Mouse (Mus musculus) testis, adult 2 months (tissue): Measurements from ENCODE around the gene Cacna1e. TPM values are rescaled to one million over a fixed set of nuclear protein-coding genes. Genes with fewer than 3 reads are reported as not detected.

Source experiments
- H3K27ac ChIP-seq: fragments of 200-500 bp; 2 replicates; pipeline ENCODE4 v1.5.1; 2012; ENCODE audit warnings: low read depth, low read length; ENCODE audit not compliant: control insufficient read depth, insufficient read depth
- H3K27me3 ChIP-seq: fragments of 200-500 bp; 2 replicates; pipeline ENCODE4 v1.6.1; 2012; ENCODE audit warnings: mild to moderate bottlenecking, low read length, moderate library complexity; ENCODE audit not compliant: control insufficient read depth, insufficient read depth
- H3K36me3 ChIP-seq: fragments of 200-500 bp; 2 replicates; pipeline ENCODE4 v1.6.1; 2012; ENCODE audit warnings: mild to moderate bottlenecking, low read length; ENCODE audit not compliant: control insufficient read depth, insufficient read depth
- H3K4me1 ChIP-seq: fragments of 200-500 bp; 2 replicates; pipeline ENCODE4 v1.6.1; 2012; ENCODE audit warnings: low read length; ENCODE audit not compliant: control insufficient read depth, insufficient read depth
- H3K4me3 ChIP-seq: fragments of 200-500 bp; 2 replicates; pipeline ENCODE4 v1.5.1; 2012; ENCODE audit warnings: low read depth, mild to moderate bottlenecking, low read length, moderate library complexity, mixed read lengths; ENCODE audit not compliant: control insufficient read depth
- CTCF ChIP-seq: fragments of 200-500 bp; IDR thresholded peaks from 2 replicates; pipeline ENCODE4 v1.5.1; 2012; ENCODE audit warnings: low read depth, mild to moderate bottlenecking, inconsistent platforms, low read length, moderate library complexity; ENCODE audit not compliant: control insufficient read depth, insufficient read depth, insufficient replicate concordance
- POLR2A ChIP-seq: fragments of 200-500 bp; IDR thresholded peaks from 2 replicates; pipeline ENCODE4 v1.6.1; 2012; ENCODE audit warnings: low read depth, mild to moderate bottlenecking, inconsistent platforms, low read length, moderate library complexity; ENCODE audit not compliant: control insufficient read depth
- polyA plus RNA-seq: library from polyadenylated mRNA; depleted of rRNA; stranded (reverse); fragments of >200 nt; gene quantifications from 2 replicates; pipeline ENCODE4 v1.2.3, GENCODE M21; 2012

Gene Cacna1e
- polyA plus RNA-seq, 1 experiment, result 1.0 TPM

DNA sequence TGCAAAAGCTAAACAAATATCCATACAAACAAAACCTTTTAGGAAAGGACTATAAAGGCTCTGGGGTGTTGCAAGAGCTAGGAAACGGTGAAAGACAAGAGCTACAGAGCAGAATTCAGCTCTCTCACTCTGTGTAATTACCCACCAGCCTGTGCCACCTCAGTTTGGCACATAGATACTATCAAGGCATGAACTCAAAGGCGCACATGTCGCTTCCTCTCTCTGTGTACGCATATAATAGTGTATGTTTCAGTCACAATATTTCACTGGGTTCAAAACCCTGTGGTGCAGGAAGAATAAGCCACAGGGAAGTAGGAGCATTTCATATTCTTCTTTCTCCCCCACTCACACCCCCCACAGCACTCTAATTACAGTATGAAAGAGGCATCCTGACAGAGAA lies 380.3 kb downstream of the Cacna1e start:
- H3K4me1 ChIP-seq, result no peaks in the 10 kb centered on the region
- no peak overlapping the region for H3K4me3 ChIP-seq
- TF ChIP-seq CTCF (no peak), POLR2A (no peak)
- H3K27me3 ChIP-seq, result no peaks in the 10 kb centered on the region
- no peak overlapping the region for H3K27ac ChIP-seq
- no peaks in the 10 kb centered on the region for H3K36me3 ChIP-seq

DNA sequence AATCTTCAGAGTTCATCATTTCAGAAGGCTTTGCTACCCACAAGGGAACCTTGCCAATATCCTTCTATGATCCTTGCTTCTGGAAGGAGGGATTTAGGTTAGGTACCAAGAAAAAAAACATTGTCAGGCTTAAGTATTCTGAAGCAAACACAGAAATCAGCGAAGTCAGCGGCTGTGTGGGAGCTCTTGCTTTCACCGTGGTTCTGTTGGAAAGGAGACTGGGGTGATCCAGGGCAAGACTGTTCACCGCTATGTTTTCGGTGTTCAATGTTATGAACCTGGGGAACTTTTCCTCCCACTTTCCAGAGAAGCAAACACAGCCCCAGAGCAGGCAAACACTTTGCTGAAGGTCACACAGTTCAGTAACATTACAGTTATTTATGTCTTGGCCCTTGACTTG lies 383.4 kb downstream of the Cacna1e start:
- Histone ChIP-seq H3K4me3 (no peak overlapping the region), H3K27ac (no peak overlapping the region), H3K27me3 (no peaks in the 10 kb centered on the region), H3K36me3 (no peaks in the 10 kb centered on the region), H3K4me1 (no peaks in the 10 kb centered on the region)
- TF ChIP-seq POLR2A, result no peak
- TF ChIP-seq CTCF, result no peak

DNA sequence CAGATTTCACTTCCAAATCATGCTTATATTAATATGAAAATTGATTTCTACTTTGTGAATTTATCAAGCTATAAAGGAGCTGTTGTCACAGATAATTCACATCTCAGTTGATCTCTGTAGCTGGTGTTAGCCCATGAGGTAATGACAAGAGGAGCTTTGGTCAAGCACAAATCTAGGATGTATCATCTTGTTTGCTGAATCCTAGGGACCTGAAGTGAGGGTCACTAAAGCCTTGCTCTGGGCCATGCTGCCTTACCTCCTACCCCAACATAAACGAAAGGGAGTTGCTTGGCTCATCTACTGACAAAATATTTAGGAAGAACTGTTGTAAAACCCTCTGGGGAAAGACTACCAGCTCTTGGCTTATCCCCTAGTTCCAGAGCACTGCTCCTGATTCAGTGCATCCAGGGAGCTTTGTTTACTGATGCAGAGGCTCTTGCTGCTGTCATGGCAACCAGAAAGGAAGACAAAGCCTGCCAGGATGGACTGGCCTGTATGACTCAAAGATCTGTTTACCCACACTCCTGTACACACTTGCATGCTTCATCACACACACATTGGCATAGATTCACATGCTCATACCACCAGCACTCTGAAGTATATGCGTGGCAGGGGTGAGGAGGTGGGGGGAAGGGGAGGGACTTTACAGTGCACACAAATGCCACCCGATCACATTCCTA lies 384.0 kb downstream of the Cacna1e start:
- Histone ChIP-seq H3K4me1 (no peaks in the 10 kb centered on the region), H3K36me3 (no peaks in the 10 kb centered on the region), H3K4me3 (no peak overlapping the region), H3K27me3 (no peaks in the 10 kb centered on the region), H3K27ac (no peak overlapping the region)
- no peak for TF ChIP-seq POLR2A
- TF ChIP-seq CTCF, result no peak

DNA sequence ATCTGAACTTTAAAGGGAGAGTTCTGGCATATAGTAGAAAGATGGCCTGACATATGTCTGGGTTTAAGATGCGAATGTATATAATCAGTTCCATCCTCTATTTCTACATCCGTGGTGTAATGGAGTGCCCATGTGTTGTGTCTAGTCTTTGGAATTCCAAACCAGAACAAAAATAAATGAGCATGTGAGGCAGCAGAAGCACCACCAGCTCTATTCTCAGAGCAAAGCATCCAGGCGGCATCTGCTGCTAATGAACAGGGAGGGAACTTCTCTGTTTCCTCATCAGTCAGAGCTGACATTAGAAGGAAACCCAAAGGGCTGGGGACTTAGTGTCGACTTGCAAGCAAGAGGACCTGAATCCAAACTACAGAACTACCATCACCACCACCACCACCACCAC lies 385.5 kb downstream of the Cacna1e start:
- no peaks in the 10 kb centered on the region for H3K4me1 ChIP-seq
- no peak overlapping the region for H3K4me3 ChIP-seq
- H3K27me3 ChIP-seq, result no peaks in the 10 kb centered on the region
- no peaks in the 10 kb centered on the region for H3K36me3 ChIP-seq
- H3K27ac ChIP-seq, result no peak overlapping the region
- TF ChIP-seq POLR2A (no peak), CTCF (no peak)

DNA sequence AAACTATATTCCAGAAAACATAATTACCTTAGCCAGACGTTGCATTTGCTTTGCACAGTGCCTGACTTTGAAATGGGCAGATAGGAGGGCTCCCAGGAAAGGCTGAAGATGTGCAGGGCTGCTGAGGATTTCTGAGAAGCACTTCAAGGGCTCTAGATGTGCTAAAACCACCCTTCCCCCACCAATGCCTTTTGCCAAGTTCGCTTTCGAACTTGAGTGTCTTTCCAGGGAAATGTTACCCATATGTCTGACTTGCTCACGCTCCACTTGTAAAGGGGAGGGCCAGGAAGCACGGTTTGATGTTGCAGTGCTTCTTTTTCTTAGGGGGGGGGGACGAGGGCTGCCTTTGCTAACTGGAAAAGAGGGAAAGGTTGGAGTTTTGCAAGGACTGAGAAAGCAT lies 393.2 kb downstream of the Cacna1e start:
- Histone ChIP-seq H3K4me1 (no peaks in the 10 kb centered on the region), H3K36me3 (no peaks in the 10 kb centered on the region), H3K27me3 (no peaks in the 10 kb centered on the region), H3K4me3 (no peak overlapping the region), H3K27ac (no peak overlapping the region)
- TF ChIP-seq CTCF, result no peak
- TF ChIP-seq POLR2A, result no peak

DNA sequence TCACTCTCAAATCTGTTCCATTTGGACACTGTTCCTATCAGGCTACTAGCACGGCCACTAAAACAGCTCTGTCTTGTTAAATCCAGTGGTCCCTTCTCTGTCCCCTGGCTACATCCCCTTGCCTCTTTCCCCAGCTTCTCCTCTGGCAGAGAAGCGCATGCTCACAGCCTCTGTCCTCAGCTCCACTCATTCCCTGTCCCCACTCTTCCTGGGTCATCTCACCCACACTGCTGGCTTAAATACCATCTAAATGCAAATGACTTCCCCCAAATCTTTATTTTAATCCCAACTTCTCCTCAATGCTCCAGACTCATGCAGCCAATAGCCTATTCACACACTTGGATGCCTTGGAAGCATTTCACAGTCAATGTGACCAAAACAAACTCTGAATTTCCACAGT lies 407.6 kb downstream of the Cacna1e start:
- Histone ChIP-seq H3K36me3 (no peaks in the 10 kb centered on the region), H3K4me1 (no peaks in the 10 kb centered on the region; the same call in 1 of the 2 replicates), H3K27ac (no peak overlapping the region), H3K27me3 (no peaks in the 10 kb centered on the region), H3K4me3 (no peak overlapping the region)
- TF ChIP-seq POLR2A (no peak), CTCF (no peak)

DNA sequence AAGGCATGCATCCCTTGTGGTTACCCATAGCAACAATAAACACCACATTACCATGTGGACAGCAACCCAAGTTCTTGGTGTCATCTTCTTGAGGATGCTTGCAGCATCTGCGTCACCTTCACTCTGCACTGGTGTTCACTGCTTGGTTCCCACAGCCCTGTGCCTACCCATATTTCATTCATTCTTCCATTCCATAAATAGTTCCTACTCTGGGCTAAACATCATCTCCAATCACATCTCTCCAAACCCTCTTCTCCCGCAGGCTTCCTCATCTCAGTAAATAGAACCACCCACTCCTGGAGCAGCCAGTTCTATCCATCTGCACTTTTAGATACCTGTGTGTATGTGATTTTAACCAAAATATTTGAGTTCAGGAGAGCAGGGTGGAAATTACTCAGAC lies 408.6 kb downstream of the Cacna1e start:
- Histone ChIP-seq H3K27ac (no peak overlapping the region), H3K4me1 (no peaks in the 10 kb centered on the region; the same call in 1 of the 2 replicates), H3K27me3 (no peaks in the 10 kb centered on the region), H3K4me3 (no peak overlapping the region), H3K36me3 (no peaks in the 10 kb centered on the region)
- TF ChIP-seq POLR2A, result no peak
- no peak for TF ChIP-seq CTCF
